Mouse (Mus musculus) ES-E14 (cell line): ENCODE results near the gene Gm2696. TPM values are rescaled to one million over a fixed set of nuclear protein-coding genes. Genes with fewer than 3 reads are reported as not detected.

ENCODE experiments used
- DNase-seq: peaks from one replicate; pipeline ENCODE4 v3.0.0-alpha.2; 2013; ENCODE audit warnings: low read depth, low spot score
- H3K27ac ChIP-seq: 2 replicates; pipeline ENCODE4 v1.5.1; 2012; ENCODE audit warnings: low read depth, mild to moderate bottlenecking, low read length, moderate library complexity, mixed read lengths; ENCODE audit not compliant: poor library complexity, insufficient read depth, severe bottlenecking
- H3K36me3 ChIP-seq: 2 replicates; pipeline ENCODE4 v1.6.1; 2012; ENCODE audit warnings: mild to moderate bottlenecking, low read length, moderate library complexity, mixed read lengths; ENCODE audit not compliant: control insufficient read depth, poor library complexity, insufficient read depth, severe bottlenecking
- H3K4me1 ChIP-seq, 2 experiments: fragments of 150-350 bp in 1 of 2; sonication (generic) in 1 of 2; 2 replicates each; pipeline ENCODE4 v1.6.1; 2012; ENCODE audit warnings: low read length in 2 of 2, mild to moderate bottlenecking in 1 of 2, mixed read lengths in 1 of 2; ENCODE audit not compliant: control insufficient read depth in 2 of 2, insufficient read depth in 2 of 2, poor library complexity in 1 of 2
- H3K4me3 ChIP-seq, 2 experiments: fragments of 150-350 bp in 1 of 2; sonication (generic) in 1 of 2; 2 replicates each; pipeline ENCODE4 v1.5.1; 2012; ENCODE audit warnings: low read length in 2 of 2, low read depth in 1 of 2, mild to moderate bottlenecking in 1 of 2, mixed read lengths in 1 of 2; ENCODE audit not compliant: insufficient read depth in 1 of 2, poor library complexity in 1 of 2, severe bottlenecking in 1 of 2
- H3K9ac ChIP-seq: 2 replicates; pipeline ENCODE4 v1.6.1; 2012; ENCODE audit warnings: low read depth, mild to moderate bottlenecking, low read length, mixed read lengths; ENCODE audit not compliant: poor library complexity, insufficient read depth, severe bottlenecking
- H3K9me3 ChIP-seq: fragments of 150-350 bp; sonication (generic); 2 replicates; pipeline ENCODE4 v1.6.1; 2012; ENCODE audit warnings: low read depth, mild to moderate bottlenecking, low read length; ENCODE audit not compliant: control insufficient read depth, insufficient read depth
- CHD2 ChIP-seq: IDR thresholded peaks from 2 replicates; pipeline ENCODE4 v1.6.1; 2014; ENCODE audit warnings: mild to moderate bottlenecking, low read depth, low read length, inconsistent platforms
- HCFC1 ChIP-seq: IDR thresholded peaks from 2 replicates; pipeline ENCODE4 v1.6.1; 2012; ENCODE audit warnings: low read length, inconsistent platforms, borderline replicate concordance; ENCODE audit not compliant: insufficient read depth
- MAFK ChIP-seq: IDR thresholded peaks from 2 replicates; pipeline ENCODE4 v1.6.1; 2014; ENCODE audit warnings: mild to moderate bottlenecking, low read depth, low read length, inconsistent platforms; ENCODE audit not compliant: insufficient read depth
- ZC3H11A ChIP-seq: IDR thresholded peaks from 2 replicates; pipeline ENCODE4 v1.6.1; 2012; ENCODE audit warnings: low read depth, mild to moderate bottlenecking, inconsistent platforms, low read length, borderline replicate concordance
- ZNF384 ChIP-seq: IDR thresholded peaks from 2 replicates; pipeline ENCODE4 v1.6.1; 2012; ENCODE audit warnings: low read depth, low read length, inconsistent platforms
- in situ Hi-C, 2 experiments: fragments of 600-800 bp; cut with MboI; formaldehyde crosslinking; loops; one replicate each; pipeline ENCODE4 v1.15.1; 2025; ENCODE audit warnings: low sequenced_read_pairs in 2 of 2, inconsistent platforms in 1 of 2; ENCODE audit not compliant: unreplicated experiment in 2 of 2
- total RNA-seq: library from RNA; depleted of rRNA; stranded (reverse); fragments of 300-350 nt; gene quantifications from 2 replicates; pipeline ENCODE4 v1.2.3, GENCODE M21; 2012

The Gm2696 gene
- total RNA-seq, 1 experiment: not detected

DNA sequence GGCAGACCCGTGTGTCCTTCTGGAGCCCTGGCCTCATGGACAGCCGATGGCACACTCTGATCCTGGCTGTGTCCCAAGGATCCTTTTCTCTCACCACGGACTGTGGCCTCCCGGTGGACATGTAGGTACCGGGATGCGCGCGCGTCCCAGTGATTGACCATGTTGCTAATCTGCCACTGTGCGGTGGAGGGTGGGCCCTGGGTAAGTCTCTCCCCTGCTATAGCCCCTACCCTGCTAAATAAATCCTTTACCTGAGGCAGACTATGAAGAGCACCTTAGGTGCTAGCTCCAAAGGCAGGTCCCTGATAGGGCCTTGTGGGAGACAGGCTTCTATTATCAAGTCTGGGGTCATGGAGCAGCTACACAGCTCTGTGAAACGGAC, 50.3 kb downstream of the Gm2696 start:
- Histone ChIP-seq H3K9ac (no peak overlapping the region), H3K9me3 (no peaks in the 10 kb centered on the region), H3K36me3 (no peaks in the 10 kb centered on the region), H3K4me3 (no peak overlapping the region), H3K27ac (no peak overlapping the region), H3K4me1 (no peaks in the 10 kb centered on the region)
- no peak for DNase-seq
- in situ Hi-C loops: no loop called here
- TF ChIP-seq ZC3H11A (no peak), ZNF384 (no peak), CHD2 (no peak), MAFK (no peak), HCFC1 (no peak)

DNA sequence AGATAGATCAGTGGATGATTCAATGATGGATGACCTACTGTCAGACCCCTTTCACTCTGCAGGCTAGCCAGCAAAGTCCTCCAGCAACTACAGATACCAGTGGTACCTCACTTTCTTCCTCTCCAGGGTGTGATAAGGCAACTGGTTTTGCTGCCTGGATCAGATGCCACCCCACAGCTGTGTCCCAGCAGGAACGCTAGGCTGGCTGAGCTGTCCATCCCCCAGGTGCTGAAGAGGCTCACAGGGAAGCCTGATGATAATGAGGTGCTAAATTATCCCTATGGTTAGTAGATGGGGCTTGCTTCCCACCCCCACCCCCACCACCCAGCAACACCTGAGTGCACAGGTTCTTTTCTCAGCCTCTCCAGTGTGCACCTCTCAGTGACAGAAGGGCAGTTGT, 53.1 kb downstream of the Gm2696 start:
- Histone ChIP-seq H3K4me1 (no peaks in the 10 kb centered on the region), H3K9ac (no peak overlapping the region), H3K9me3 (no peaks in the 10 kb centered on the region), H3K36me3 (no peaks in the 10 kb centered on the region), H3K27ac (no peak overlapping the region), H3K4me3 (no peak overlapping the region)
- no peak for DNase-seq
- TF ChIP-seq CHD2 (no peak), ZNF384 (no peak), ZC3H11A (no peak), HCFC1 (no peak), MAFK (no peak)
- in situ Hi-C loops: no loop called here

DNA sequence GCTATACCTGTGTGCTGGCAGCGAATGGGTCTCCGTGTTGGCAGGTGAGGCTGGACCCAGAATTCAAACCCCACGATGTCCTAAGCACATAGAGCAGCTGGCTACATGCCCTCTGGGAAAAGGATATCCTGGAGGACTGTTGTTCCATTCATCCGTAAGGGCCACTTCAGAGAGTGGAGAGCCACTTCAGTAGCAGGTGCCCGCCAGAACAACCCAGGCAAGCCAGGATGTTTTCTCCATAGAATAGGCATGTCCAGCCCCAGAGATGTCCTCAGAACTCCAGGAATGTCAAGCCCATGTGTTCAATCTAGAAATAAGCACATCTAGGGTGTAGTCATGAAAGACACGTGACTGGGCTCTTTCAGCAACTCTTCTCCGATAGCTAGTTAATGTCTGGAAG, 55.2 kb downstream of the Gm2696 start:
- TF ChIP-seq HCFC1 (no peak), CHD2 (no peak), ZC3H11A (no peak), MAFK (no peak), ZNF384 (no peak)
- Histone ChIP-seq H3K4me1 (no peaks in the 10 kb centered on the region), H3K36me3 (no peaks in the 10 kb centered on the region), H3K27ac (no peak overlapping the region), H3K4me3 (no peak overlapping the region), H3K9me3 (no peaks in the 10 kb centered on the region), H3K9ac (no peak overlapping the region)
- in situ Hi-C loops: no loop called here
- DNase-seq: no peak

DNA sequence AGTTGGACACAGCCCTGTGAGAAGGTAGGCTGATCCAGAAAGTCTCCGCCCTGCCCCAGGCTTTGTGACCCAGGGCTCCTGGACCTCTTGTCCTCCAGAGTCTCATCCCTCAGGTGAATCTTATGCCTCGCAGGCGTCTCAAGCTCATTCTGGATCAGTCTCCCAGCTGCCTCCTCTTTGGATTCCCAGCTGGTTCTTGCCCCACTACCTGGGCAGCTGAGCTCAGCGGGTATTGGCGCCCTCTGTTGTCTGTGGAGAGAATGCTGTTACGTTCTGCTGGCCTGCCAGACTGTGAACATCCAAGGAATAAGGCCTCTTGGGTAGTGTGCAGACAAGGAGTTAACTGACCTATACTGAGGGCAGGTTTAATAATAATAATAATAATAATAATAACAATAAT, 64.5 kb downstream of the Gm2696 start:
- in situ Hi-C loops: no loop called here
- no peak for TF ChIP-seq ZNF384
- TF ChIP-seq HCFC1: no peak
- no peak for TF ChIP-seq ZC3H11A
- no peak for TF ChIP-seq MAFK
- no peak for TF ChIP-seq CHD2
- Histone ChIP-seq H3K4me1 (no peaks in the 10 kb centered on the region), H3K9ac (no peak overlapping the region), H3K9me3 (no peaks in the 10 kb centered on the region), H3K27ac (no peak overlapping the region), H3K36me3 (no peaks in the 10 kb centered on the region), H3K4me3 (no peak overlapping the region)
- no peak for DNase-seq

DNA sequence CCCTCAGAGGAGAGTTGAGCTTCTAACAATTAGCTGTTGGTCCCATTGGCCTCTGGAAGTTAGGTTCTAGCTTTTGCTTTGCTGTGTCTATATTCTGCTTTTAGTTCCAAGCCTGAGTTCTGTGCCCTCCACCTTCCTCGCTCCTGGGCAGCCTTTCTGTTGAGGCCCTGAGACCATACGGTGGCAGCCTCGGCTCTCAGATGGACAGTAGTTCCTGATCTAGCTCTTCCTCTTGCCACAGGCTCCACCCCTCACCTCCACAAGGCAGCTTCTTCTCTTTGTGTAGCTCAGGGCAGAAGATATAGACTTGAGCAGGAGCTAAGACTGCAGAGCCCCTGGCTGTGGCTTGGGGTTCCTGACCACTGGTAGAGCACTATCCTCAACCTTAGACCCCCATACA, 65.8 kb downstream of the Gm2696 start:
- Histone ChIP-seq H3K36me3 (no peaks in the 10 kb centered on the region), H3K27ac (no peak overlapping the region), H3K4me1 (no peaks in the 10 kb centered on the region), H3K4me3 (no peak overlapping the region), H3K9me3 (no peaks in the 10 kb centered on the region), H3K9ac (no peak overlapping the region)
- in situ Hi-C loops: no loop called here
- TF ChIP-seq HCFC1 (no peak), ZC3H11A (no peak), CHD2 (no peak), ZNF384 (no peak), MAFK (no peak)
- no peak for DNase-seq
